ENCODE assay signal across 23 mouse cellular contexts in the genomic region with DNA sequence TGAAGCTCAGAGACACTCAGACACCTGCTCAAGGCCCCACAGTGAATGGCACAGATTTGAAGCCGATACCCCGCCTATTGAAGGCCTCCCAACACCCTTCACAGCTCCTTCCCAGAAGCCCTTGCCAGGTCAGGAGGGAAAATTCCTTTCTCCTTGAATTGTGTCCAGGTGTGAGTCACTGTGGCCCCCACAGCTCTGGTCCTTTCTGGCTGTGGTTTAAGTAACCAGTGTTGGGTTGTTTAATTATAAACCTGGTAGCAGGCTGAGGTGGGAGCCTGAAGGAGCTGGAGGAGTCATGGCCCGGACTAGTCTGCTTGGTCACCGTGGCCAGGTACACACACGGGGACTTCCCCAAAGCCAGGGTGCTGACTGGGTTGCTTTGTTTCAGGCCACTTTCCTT. TPM values are rescaled to one million over a fixed set of nuclear protein-coding genes. Genes with fewer than 3 reads are reported as not detected.
A peak's percentile ranks its signal among the peaks of the same experiment; 100 is the strongest.
DNase-seq lines count a peak whose midpoint lies in the region; ATAC-seq and TF ChIP-seq lines count a peak whose summit lies in the region.
"Had no signal": no experiment of that assay in that cellular context is flagged by ENCODE, and none has a peak within 500 bp of the region (broad histone marks: within the 10 kb centered on the region; RNA-seq: fewer than 3 reads in every experiment).

No protein-coding gene starts in this region.

- WGBS in lung, embryonic 15.5 days: 61% methylated on average over 5 of the region's 5 CpGs
- WGBS in kidney, adult 2 months: 45% methylated on average over 5 of the region's 5 CpGs

- peaks cover 16% of the 10 kb centered on the region for H3K4me1 ChIP-seq in lung, embryonic 15.5 days
- peaks cover 68% of the 10 kb centered on the region for H3K4me1 ChIP-seq in kidney, adult 2 months (ENCODE audit: control insufficient read depth, insufficient read depth, low read length)
- H3K4me1 ChIP-seq: midbrain, embryonic 12.5 days had no signal

- no peak overlapping the region for H3K4me3 ChIP-seq in lung, embryonic 15.5 days
- no peak overlapping the region for H3K4me3 ChIP-seq in kidney, adult 2 months (ENCODE audit: insufficient read depth, low read depth, low read length)
- H3K4me3 ChIP-seq: embryonic facial prominence, embryonic 10.5 days; erythroblast, embryonic 14.5 days; heart, embryonic 12.5 days; limb, embryonic 15.5 days; midbrain, embryonic 12.5 days; myocyte had no signal

- no peak for TF ChIP-seq CTCF in kidney, adult 2 months (conservative IDR thresholded peaks at IDR 0.05; ENCODE audit: insufficient read depth, insufficient read length, low read depth, low read length)

- no peaks in the 10 kb centered on the region for H3K9me3 ChIP-seq in lung, embryonic 15.5 days
- H3K9me3 ChIP-seq: embryonic facial prominence, embryonic 10.5 days; heart, embryonic 12.5 days; limb, embryonic 15.5 days; midbrain, embryonic 12.5 days had no signal

- no peaks in the 10 kb centered on the region for H3K27me3 ChIP-seq in lung, embryonic 15.5 days
- H3K27me3 ChIP-seq in kidney, adult 2 months (replicated peaks; ENCODE audit: control insufficient read depth, insufficient read depth, low read length): no peaks in the 10 kb centered on the region
- H3K27me3 ChIP-seq: heart, embryonic 12.5 days; limb, embryonic 15.5 days had no signal

- no peak for DNase-seq in lung, postnatal 10 days
- peak; percentile 96 for DNase-seq in kidney, adult 2 months
- DNase-seq in kidney, postnatal 25 days: peak; percentile 79 to 92
- DNase-seq in spleen, postnatal 4 days (ENCODE audit: low spot score in 2 of 2): no peak
- DNase-seq in layer of hippocampus, adult 8-10 months (ENCODE audit: low spot score in 2 of 2): no peak
- DNase-seq in right cerebral cortex, adult 18-20 months: no peak
- DNase-seq: adrenal gland, adult 8-10 months; cerebellum, postnatal 14 days; gastrocnemius, postnatal 36 days; heart, postnatal 36 days; retina, postnatal 1 day; spleen, adult 18-20 months had no signal

- H3K9ac ChIP-seq in lung, embryonic 15.5 days: no peak overlapping the region
- H3K9ac ChIP-seq: heart, embryonic 12.5 days; limb, embryonic 15.5 days; midbrain, embryonic 12.5 days had no signal

- no peak for TF ChIP-seq POLR2A in kidney, adult 2 months (IDR thresholded peaks at IDR 0.05; ENCODE audit: low read depth, low read length)

- no peak overlapping the region for H3K4me2 ChIP-seq in lung, embryonic 15.5 days
- H3K4me2 ChIP-seq: heart, embryonic 12.5 days; limb, embryonic 15.5 days; midbrain, embryonic 12.5 days had no signal

- H3K27ac ChIP-seq in lung, embryonic 15.5 days: peak overlapping the region; percentile 2; the same call in 1 of the 2 replicates
- H3K27ac ChIP-seq in kidney, adult 2 months (ENCODE audit: insufficient read depth, low read depth, low read length): peak overlapping the region; percentile 79
- H3K27ac ChIP-seq: embryonic facial prominence, embryonic 10.5 days; hindbrain, postnatal 0 days; limb, embryonic 15.5 days; macrophage; midbrain, embryonic 12.5 days had no signal

- H3K36me3 ChIP-seq in lung, embryonic 15.5 days: no peaks in the 10 kb centered on the region
- H3K36me3 ChIP-seq in kidney, adult 2 months (ENCODE audit: control insufficient read depth, insufficient read depth, low read length): no peaks in the 10 kb centered on the region
- H3K36me3 ChIP-seq: embryonic facial prominence, embryonic 10.5 days; heart, embryonic 12.5 days; limb, embryonic 15.5 days; midbrain, embryonic 12.5 days had no signal

- ATAC-seq in lung, embryonic 15.5 days (ENCODE audit: borderline replicate concordance, extremely low read depth, low FRiP score, low TSS enrichment): no peak
- ATAC-seq: forebrain, embryonic 16.5 days; hindbrain, postnatal 0 days had no signal

RNA-seq across cellular contexts. Expression of gene Fhad1, which starts 32.1 kb away (rescaled TPM):
- polyA plus RNA-seq in lung, embryonic 15.5 days (2015; fragmentation: Nextera tagmentation; extraction: Ambion mirVana): 1.7 TPM in 2 replicates
- 0.18 and 0.28 TPM in 2 replicates for polyA plus RNA-seq in kidney, adult 2 months (2012; rRNA removed)
- 10 to 100 TPM in 1 of 4 experiments, 1 to 10 TPM in 3; 6.9 to 10.4 (median 9.0) TPM for total RNA-seq in layer of hippocampus, adult 8-10 months (2022)
- total RNA-seq: heart, postnatal 36 days; neutrophil, adult 5-6 weeks had no signal
- polyA plus RNA-seq: erythroblast, embryonic 14.5 days had no signal

RNA-seq across cellular contexts. Expression of gene Tmem51, which starts 37.1 kb away (rescaled TPM):
- 21.8 and 23.1 TPM in 2 replicates for polyA plus RNA-seq in lung, embryonic 15.5 days (2015; fragmentation: Nextera tagmentation; extraction: Ambion mirVana)
- 59.6 and 60.4 TPM in 2 replicates for polyA plus RNA-seq in kidney, adult 2 months (2012; rRNA removed)
- total RNA-seq in layer of hippocampus, adult 8-10 months (2022): 1 to 10 TPM; 3.4 to 7.1 (median 6.0) TPM
- polyA plus RNA-seq: myocyte had no signal

Comparison
In these comparisons a context has a peak if more than half of its experiments do, and no peak if none do; other contexts are left out.
1. DNase-seq: peak in kidney, adult 2 months (single experiment) and kidney, postnatal 25 days (2 of 2); none in lung, postnatal 10 days (single experiment), spleen, postnatal 4 days (0 of 2), layer of hippocampus, adult 8-10 months (0 of 2) and right cerebral cortex, adult 18-20 months (single experiment).